Mouse (Mus musculus) bone marrow, adult 2 months (tissue): ENCODE results near the gene Snap91.

ENCODE experiments used
- CTCF ChIP-seq: fragments of 200-500 bp; IDR thresholded peaks from 2 replicates; pipeline ENCODE4 v1.5.1; 2011; ENCODE audit warnings: low read length, control low read depth; ENCODE audit not compliant: control insufficient read depth, insufficient read depth
- POLR2A ChIP-seq: fragments of 200-500 bp; IDR thresholded peaks from 2 replicates; pipeline ENCODE4 v1.6.1; 2011; ENCODE audit warnings: low read depth, mild to moderate bottlenecking, control low read depth, low read length, borderline replicate concordance; ENCODE audit not compliant: control insufficient read depth

- no peak for TF ChIP-seq POLR2A
- no peak for TF ChIP-seq CTCF
Observed at GRCm38 (mm10) chr9:86922430-86922829, 42.0 kb upstream of the Snap91 start.
